Mouse (Mus musculus) forebrain, embryonic 15.5 days (tissue): ENCODE measurements around the gene Tfeb. TPM values are rescaled to one million over a fixed set of nuclear protein-coding genes. Genes with fewer than 3 reads are reported as not detected.
A peak's percentile ranks its signal among the peaks of the same experiment; 100 is the strongest.

Experiments
- ATAC-seq: fragments of 200-750 bp; cut with Nextera tagmentation; replicated peaks from 2 replicates; pipeline ENCODE4 v1.8.0; 2017; ENCODE audit warnings: mild to moderate bottlenecking, moderate TSS enrichment, moderate library complexity
- H3K27ac ChIP-seq: fragments of 300-500 bp; sonication (generic); replicated peaks from 2 replicates; pipeline ENCODE4 v1.5.1; 2015; ENCODE audit warnings: mild to moderate bottlenecking, inconsistent platforms
- H3K27me3 ChIP-seq: fragments of 300-500 bp; sonication (generic); 2 replicates; pipeline ENCODE4 v1.6.1; 2015; ENCODE audit warnings: inconsistent platforms
- H3K36me3 ChIP-seq: fragments of 300-500 bp; sonication (generic); 2 replicates; pipeline ENCODE4 v1.6.1; 2015; ENCODE audit warnings: mild to moderate bottlenecking, inconsistent platforms
- H3K4me1 ChIP-seq: fragments of 300-500 bp; sonication (generic); 2 replicates; pipeline ENCODE4 v1.6.1; 2015; ENCODE audit warnings: inconsistent platforms
- H3K4me2 ChIP-seq: fragments of 300-500 bp; sonication (generic); replicated peaks from 2 replicates; pipeline ENCODE4 v1.6.1; 2015; ENCODE audit warnings: mild to moderate bottlenecking, inconsistent platforms
- H3K4me3 ChIP-seq: fragments of 300-500 bp; sonication (generic); 2 replicates; pipeline ENCODE4 v1.5.1; 2015; ENCODE audit warnings: mild to moderate bottlenecking, inconsistent platforms
- H3K9ac ChIP-seq: fragments of 300-500 bp; sonication (generic); replicated peaks from 2 replicates; pipeline ENCODE4 v1.6.1; 2015; ENCODE audit warnings: mild to moderate bottlenecking, inconsistent platforms
- H3K9me3 ChIP-seq: fragments of 300-500 bp; sonication (generic); 2 replicates; pipeline ENCODE4 v1.6.1; 2016; ENCODE audit warnings: inconsistent platforms
- WGBS: fragments of 180-500 bp; shearing (Covaris S2); methylation state at CpG from one replicate; pipeline ENCODE4 v1.1.7; 2015; ENCODE audit warnings: mixed read lengths; 5-methylcytosine and 5-hydroxymethylcytosine counted together
- polyA plus RNA-seq: library from polyadenylated mRNA; unstranded; fragments of >200 nt; fragmentation: Nextera tagmentation; extraction: Ambion mirVana; gene quantifications from 2 replicates; pipeline ENCODE4 v1.2.1, GENCODE M21; 2015

Tfeb gene
- polyA plus RNA-seq, 1 experiment from 2014 or later, result 2.3 TPM

- WGBS, result 80% methylated on average over 2 of the region's 2 CpGs
- Histone ChIP-seq H3K27me3 (no peaks in the 10 kb centered on the region), H3K36me3 (0 out of 2 replicates have a peak, but pooled peaks cover 5% of the 10 kb centered on the region), H3K9me3 (no peaks in the 10 kb centered on the region), H3K4me1 (peaks cover 12% of the 10 kb centered on the region), H3K27ac (no peak overlapping the region), H3K9ac (no peak overlapping the region), H3K4me2 (no peak overlapping the region), H3K4me3 (no peak overlapping the region)
- ATAC-seq, result no peak
Observed at GRCm38 (mm10) chr17:47699055-47699454, 37.8 kb upstream of the Tfeb start.

GRCm38 (mm10) chr17:47701793-47702192, 35.0 kb upstream of the Tfeb start:
- Histone ChIP-seq H3K9ac (no peak overlapping the region), H3K4me1 (no peaks in the 10 kb centered on the region), H3K27me3 (no peaks in the 10 kb centered on the region), H3K9me3 (no peaks in the 10 kb centered on the region), H3K4me2 (no peak overlapping the region), H3K4me3 (no peak overlapping the region), H3K27ac (no peak overlapping the region), H3K36me3 (0 out of 2 replicates have a peak, but pooled peaks cover 5% of the 10 kb centered on the region)
- ATAC-seq, result 0 out of 2 replicates have a peak, but pooled peaks have one; percentile 16
- 73% methylated on average over 9 of the region's 9 CpGs for WGBS

GRCm38 (mm10) chr17:47702548-47703345, 34.1 kb upstream of the Tfeb start:
- Histone ChIP-seq H3K27me3 (no peaks in the 10 kb centered on the region), H3K9ac (no peak overlapping the region), H3K4me3 (no peak overlapping the region), H3K4me2 (no peak overlapping the region), H3K9me3 (no peaks in the 10 kb centered on the region), H3K4me1 (no peaks in the 10 kb centered on the region), H3K36me3 (0 out of 2 replicates have a peak, but pooled peaks cover 5% of the 10 kb centered on the region), H3K27ac (no peak overlapping the region)
- 58% methylated on average over 28 of the region's 28 CpGs for WGBS
- no peak for ATAC-seq

- Histone ChIP-seq H3K4me3 (no peak overlapping the region), H3K4me1 (no peaks in the 10 kb centered on the region), H3K9me3 (no peaks in the 10 kb centered on the region), H3K4me2 (no peak overlapping the region), H3K27ac (no peak overlapping the region), H3K27me3 (no peaks in the 10 kb centered on the region), H3K9ac (no peak overlapping the region), H3K36me3 (0 out of 2 replicates have a peak, but pooled peaks cover 5% of the 10 kb centered on the region)
- WGBS, result 42% methylated on average over 20 of the region's 20 CpGs
- ATAC-seq, result no peak
Observed at GRCm38 (mm10) chr17:47703556-47703955, 33.3 kb upstream of the Tfeb start.

GRCm38 (mm10) chr17:47704692-47705091, 32.1 kb upstream of the Tfeb start:
- Histone ChIP-seq H3K36me3 (0 out of 2 replicates have a peak, but pooled peaks cover 5% of the 10 kb centered on the region), H3K9ac (no peak overlapping the region), H3K4me3 (no peak overlapping the region), H3K27ac (no peak overlapping the region), H3K4me1 (no peaks in the 10 kb centered on the region), H3K9me3 (no peaks in the 10 kb centered on the region), H3K27me3 (no peaks in the 10 kb centered on the region), H3K4me2 (no peak overlapping the region)
- WGBS, result 80% methylated on average over 4 of the region's 4 CpGs
- ATAC-seq, result no peak

GRCm38 (mm10) chr17:47706196-47706595, 30.6 kb upstream of the Tfeb start:
- 0 out of 2 replicates have a peak, but pooled peaks cover 3% of the 10 kb centered on the region for H3K36me3 ChIP-seq
- H3K4me3 ChIP-seq, result no peak overlapping the region
- WGBS, result 79% methylated on average over 1 of the region's 1 CpGs
- ATAC-seq, result no peak
- no peak overlapping the region for H3K4me2 ChIP-seq
- no peak overlapping the region for H3K27ac ChIP-seq
- H3K27me3 ChIP-seq, result no peaks in the 10 kb centered on the region
- no peaks in the 10 kb centered on the region for H3K9me3 ChIP-seq
- no peaks in the 10 kb centered on the region for H3K4me1 ChIP-seq
- H3K9ac ChIP-seq, result no peak overlapping the region

GRCm38 (mm10) chr17:47707961-47708360, 28.9 kb upstream of the Tfeb start:
- no peaks in the 10 kb centered on the region for H3K27me3 ChIP-seq

GRCm38 (mm10) chr17:47708972-47709371, 27.9 kb upstream of the Tfeb start:
- no peak for ATAC-seq
- Histone ChIP-seq H3K4me2 (no peak overlapping the region), H3K27ac (no peak overlapping the region), H3K4me3 (no peak overlapping the region), H3K4me1 (no peaks in the 10 kb centered on the region), H3K9me3 (no peaks in the 10 kb centered on the region), H3K36me3 (no peaks in the 10 kb centered on the region), H3K27me3 (no peaks in the 10 kb centered on the region), H3K9ac (no peak overlapping the region)
- 78% methylated on average over 4 of the region's 4 CpGs for WGBS

More at GRCm38 (mm10) chr17:47707961-47708360, 28.9 kb upstream of the Tfeb start:
- Histone ChIP-seq H3K4me3 (no peak overlapping the region), H3K9ac (no peak overlapping the region), H3K4me1 (no peaks in the 10 kb centered on the region), H3K27ac (no peak overlapping the region), H3K36me3 (no peaks in the 10 kb centered on the region), H3K9me3 (no peaks in the 10 kb centered on the region), H3K4me2 (no peak overlapping the region)
- ATAC-seq, result no peak
- WGBS, result 87% methylated on average over 3 of the region's 3 CpGs

- no peak for ATAC-seq
- WGBS, result 87% methylated on average over 3 of the region's 3 CpGs
Observed at GRCm38 (mm10) chr17:47710036-47710435, 26.8 kb upstream of the Tfeb start.

GRCm38 (mm10) chr17:47711883-47712282, 24.9 kb upstream of the Tfeb start:
- Histone ChIP-seq H3K9me3 (no peaks in the 10 kb centered on the region), H3K4me2 (no peak overlapping the region), H3K4me3 (no peak overlapping the region), H3K27me3 (no peaks in the 10 kb centered on the region), H3K9ac (no peak overlapping the region), H3K27ac (no peak overlapping the region), H3K36me3 (no peaks in the 10 kb centered on the region), H3K4me1 (no peaks in the 10 kb centered on the region)
- 69% methylated on average over 6 of the region's 6 CpGs for WGBS
- no peak for ATAC-seq

More at GRCm38 (mm10) chr17:47710036-47710435, 26.8 kb upstream of the Tfeb start:
- no peak overlapping the region for H3K4me2 ChIP-seq
- no peak overlapping the region for H3K4me3 ChIP-seq
- no peaks in the 10 kb centered on the region for H3K9me3 ChIP-seq
- H3K4me1 ChIP-seq, result no peaks in the 10 kb centered on the region
- no peaks in the 10 kb centered on the region for H3K36me3 ChIP-seq
- H3K27ac ChIP-seq, result no peak overlapping the region
- H3K9ac ChIP-seq, result no peak overlapping the region
- H3K27me3 ChIP-seq, result no peaks in the 10 kb centered on the region

- no peak for ATAC-seq
- Histone ChIP-seq H3K9ac (no peak overlapping the region), H3K36me3 (no peaks in the 10 kb centered on the region), H3K4me3 (no peak overlapping the region), H3K4me2 (no peak overlapping the region), H3K27ac (no peak overlapping the region), H3K9me3 (no peaks in the 10 kb centered on the region), H3K27me3 (no peaks in the 10 kb centered on the region), H3K4me1 (no peaks in the 10 kb centered on the region)
- 35% methylated on average over 16 of the region's 22 CpGs for WGBS
Observed at GRCm38 (mm10) chr17:47712889-47713571, 23.8 kb upstream of the Tfeb start.

GRCm38 (mm10) chr17:47715037-47715436, 21.8 kb upstream of the Tfeb start:
- H3K27ac ChIP-seq, result no peak overlapping the region
- H3K9ac ChIP-seq, result no peak overlapping the region
- WGBS, result 55% methylated on average over 3 of the region's 3 CpGs
- H3K4me3 ChIP-seq, result no peak overlapping the region
- no peaks in the 10 kb centered on the region for H3K27me3 ChIP-seq
- no peak overlapping the region for H3K4me2 ChIP-seq
- H3K4me1 ChIP-seq, result no peaks in the 10 kb centered on the region
- no peaks in the 10 kb centered on the region for H3K36me3 ChIP-seq
- no peaks in the 10 kb centered on the region for H3K9me3 ChIP-seq
- no peak for ATAC-seq
